Mouse (Mus musculus) thymus, adult 18-20 months (tissue): Measurements from ENCODE around the gene Apmap.

Experiments
- DNase-seq, 2 experiments: peaks; one replicate each; pipeline ENCODE4 v3.0.0; 2022; ENCODE audit warnings: mixed read lengths in 2 of 2

The Apmap gene

DNA sequence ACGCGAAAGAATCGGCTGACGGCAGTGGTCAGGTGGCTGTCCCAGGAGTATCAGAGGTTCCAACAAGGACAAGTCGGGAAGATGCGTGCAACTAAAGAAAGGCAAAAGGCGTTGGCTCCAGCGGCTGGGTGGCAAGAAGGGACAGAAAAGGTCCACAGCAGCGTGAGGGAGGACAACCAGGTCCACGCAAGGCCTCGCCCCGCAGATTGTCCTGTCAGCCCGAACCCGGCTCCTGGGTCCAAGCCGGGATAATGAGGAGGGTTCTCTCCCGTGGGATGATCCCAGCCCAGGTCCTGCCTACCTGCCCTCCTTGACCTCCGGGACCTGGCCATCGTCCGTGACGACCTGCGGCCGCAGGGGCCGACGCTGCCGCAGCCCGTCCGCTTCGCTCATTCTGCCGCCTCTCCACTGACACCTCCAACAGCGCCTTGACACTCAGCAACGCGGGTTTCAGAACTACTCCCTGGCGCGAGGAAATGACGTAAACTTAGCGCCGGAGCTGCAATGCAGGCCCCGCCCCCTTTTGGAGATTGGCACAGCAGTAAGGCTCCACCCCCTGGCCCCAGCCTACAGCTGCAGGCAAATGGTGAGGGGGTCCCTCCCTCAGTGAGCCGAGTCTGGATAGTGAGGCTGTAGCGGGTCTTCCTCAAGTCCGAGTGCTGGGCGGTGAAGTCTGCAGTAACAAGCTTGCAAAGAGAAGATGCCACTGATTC is at the start of gene Apmap:
TSS of gene Apmap (minus strand) at position 481 of the 713 bp plus-strand sequence.
- peak; percentile 94 to 95 for DNase-seq

DNA sequence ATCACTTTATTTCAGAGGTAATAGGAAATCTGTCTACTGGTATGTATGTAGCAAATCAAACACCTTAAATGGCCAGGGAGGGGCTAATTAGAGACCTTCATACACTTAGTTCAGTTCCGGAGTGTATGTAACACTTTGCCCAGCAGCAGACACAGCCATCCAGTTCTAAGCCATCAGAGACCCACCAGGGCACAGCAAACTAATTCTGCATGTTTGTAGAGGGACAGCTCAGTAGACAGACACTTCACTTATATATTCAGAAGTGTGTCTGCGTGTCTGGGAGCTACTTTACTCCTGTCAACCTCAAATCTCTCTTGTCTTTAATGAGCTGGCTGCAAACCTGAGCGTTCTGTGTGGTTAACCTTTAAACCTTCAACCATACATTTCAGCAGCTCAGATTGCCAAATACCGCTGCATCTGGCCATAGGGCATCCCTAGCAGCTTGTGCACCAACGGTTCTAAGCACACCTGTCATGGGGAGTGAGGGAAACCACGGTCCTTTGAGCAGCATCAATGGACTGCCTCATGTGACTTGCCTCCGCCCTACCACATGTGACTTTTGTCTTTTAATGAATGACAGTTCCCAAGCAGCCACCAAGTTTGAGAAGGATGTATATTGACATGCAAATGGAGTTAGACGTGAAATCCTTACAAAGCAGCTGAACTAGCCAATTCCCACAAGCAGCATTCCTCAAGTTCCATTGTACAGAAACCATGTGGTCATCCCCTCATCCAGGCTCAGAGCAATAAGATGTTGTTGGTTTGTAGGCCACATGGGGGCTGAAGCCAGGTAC is 48.8 kb upstream of the Apmap start:
- peak; percentile 38 to 72 for DNase-seq

DNA sequence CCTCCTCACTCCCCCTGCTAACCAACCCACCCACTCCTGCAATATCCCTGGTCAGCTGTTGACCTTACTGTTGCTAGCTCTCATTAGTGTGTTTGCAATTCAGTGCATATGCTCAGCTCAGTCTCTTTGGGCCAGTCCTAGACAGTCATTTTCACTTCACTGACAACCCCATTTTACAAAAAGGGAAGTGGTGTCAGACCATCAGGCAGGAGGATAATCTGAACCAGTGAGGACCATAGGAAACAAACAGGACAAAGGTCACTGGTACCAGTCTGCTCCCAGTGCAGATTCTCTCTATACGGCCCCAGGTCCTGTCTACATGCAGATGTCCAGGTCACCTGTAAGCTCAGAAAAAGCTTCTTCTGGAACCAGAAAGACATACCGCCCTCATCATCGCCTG is 47.7 kb upstream of the Apmap start:
- DNase-seq, result no peak

DNA sequence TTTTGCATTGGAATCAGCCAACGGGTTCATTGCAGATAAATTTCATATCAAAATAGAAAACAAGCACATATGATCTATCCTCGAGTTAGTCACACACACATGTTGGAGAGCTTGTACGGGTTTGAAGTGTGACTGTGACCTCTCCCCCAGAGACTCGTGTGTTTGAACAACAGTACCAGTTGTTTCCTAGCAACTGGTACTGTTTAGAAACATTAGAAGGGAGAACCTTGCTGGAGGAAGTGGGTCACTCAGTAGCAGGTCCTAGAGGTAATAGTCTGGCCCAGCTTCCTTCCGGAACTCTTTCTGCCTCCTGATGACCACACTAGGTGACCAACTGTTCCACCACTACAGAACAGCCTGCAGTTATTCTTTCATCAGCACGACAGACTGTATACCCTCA is 46.9 kb upstream of the Apmap start:
- DNase-seq, result no peak

DNA sequence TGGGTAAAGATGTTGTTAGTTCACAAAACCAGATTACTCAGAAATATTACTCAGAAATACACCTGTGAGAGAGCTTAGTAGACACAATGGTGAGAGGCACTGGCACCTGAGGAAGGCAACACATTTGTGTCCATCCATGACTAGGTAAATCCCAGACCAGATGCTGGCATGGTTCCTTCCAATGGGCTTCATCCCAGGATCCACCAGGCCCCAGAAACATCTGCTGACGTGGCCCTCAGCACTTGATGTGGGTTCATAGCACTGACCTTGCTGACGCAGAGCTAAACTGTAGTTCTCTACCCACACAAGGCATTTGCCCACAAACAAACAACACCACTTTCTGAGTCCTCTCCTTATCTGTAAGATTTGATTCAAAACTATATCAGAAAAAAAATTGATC is 46.4 kb upstream of the Apmap start:
- no peak for DNase-seq

DNA sequence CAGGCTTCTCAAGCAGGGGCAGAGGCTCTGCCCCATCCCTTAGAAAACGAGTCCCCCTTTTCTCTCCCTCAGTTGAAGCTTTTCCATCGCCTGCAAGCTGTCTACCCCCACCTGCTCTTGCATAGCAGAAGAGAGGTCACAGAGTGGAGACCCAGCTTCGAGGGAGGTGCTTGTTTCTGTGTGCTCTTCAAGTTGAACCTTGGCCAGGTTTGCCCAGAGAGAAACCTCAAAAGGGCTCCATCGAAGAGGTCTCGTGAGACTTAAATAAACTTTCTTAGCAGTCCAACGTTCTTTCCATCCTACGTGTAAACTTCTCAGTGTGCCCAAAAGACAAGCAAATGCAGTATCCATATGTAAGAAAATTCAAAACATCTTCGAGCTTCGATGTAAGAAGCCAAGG is 43.0 kb upstream of the Apmap start:
- DNase-seq, result no peak

DNA sequence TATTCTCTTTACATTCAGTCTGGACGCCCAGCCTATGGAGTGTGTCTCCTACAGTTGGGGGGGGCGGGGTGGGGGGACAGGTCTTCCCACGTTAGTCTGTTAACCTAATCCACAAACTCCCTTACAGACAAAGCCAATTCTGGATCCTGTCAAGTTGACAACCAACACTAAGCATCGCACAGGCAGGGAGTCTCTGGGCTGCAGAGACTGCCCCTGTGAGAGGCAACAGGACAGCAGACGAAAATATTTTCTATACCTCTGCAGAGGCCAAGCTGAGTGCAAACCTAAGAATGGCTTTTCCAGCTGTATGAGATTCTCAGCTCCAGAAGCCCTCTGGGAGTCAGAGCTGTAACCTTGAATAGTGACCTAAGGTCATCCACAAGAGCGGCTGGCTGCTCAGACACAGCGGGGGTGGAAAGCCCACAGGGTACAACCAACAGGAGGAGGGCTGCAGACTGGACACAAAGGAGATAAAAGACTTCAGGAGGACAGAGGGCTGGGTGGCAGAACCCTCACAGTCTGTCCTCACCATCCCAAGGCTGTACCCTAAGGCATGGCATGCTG is 42.2 kb upstream of the Apmap start:
- no peak for DNase-seq

DNA sequence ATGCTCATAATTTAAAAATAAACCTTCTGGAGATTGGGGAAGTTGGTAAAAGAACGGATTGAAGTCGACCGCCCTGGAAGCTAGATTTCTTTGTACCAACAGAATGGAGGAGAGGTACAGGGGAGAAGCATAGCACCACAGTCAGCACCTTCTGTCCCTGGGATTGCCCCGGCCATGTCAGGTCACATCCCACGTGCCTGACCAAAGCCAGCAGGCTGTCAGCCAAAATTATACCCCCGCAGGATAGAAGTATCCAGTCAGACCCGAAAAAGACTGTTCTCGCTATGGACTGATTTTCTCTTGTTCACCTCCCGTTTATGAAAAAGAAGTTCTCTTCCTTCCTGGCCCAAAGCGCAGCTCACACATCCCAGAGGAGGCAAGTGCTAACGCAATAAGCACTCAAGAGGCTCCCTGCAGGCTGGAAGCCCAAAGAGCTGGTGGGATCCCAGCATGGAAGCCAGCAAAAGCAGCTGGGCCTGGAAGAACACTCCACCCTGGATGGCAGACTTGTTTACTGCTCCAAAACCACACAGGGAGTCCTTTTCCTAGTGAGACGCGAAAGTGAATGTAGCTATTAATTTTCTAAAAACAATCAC is 40.0 kb upstream of the Apmap start:
- DNase-seq, result no peak

DNA sequence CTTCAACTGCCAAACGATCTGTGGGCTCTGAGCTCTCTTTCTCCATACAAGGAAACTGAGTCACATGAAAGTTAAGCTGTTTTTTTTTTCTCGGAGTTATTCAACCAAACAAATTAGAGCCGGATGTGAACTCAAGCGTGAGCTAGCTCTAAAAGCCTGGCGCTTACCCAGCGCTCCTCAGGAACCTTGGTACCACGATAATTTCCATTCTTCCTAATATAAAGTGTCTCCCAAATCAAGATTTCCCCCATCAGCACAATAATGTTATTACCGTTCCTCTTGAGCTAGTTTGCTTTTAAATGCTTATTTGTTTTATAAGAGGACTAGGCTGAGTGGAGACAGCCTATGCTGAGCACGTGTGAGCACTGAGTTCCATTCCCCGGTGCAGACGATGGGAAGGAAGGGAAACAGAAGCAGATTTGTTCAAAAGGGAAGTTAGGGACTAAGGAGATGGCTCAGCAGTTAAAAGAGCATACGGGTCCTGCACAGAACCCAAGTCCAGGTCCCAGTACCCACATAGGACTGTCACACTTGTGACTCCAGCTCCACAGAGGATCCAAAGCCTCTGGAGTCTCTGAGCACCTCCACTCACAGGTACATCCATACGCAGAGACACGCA is 39.4 kb upstream of the Apmap start:
- DNase-seq, result no peak

DNA sequence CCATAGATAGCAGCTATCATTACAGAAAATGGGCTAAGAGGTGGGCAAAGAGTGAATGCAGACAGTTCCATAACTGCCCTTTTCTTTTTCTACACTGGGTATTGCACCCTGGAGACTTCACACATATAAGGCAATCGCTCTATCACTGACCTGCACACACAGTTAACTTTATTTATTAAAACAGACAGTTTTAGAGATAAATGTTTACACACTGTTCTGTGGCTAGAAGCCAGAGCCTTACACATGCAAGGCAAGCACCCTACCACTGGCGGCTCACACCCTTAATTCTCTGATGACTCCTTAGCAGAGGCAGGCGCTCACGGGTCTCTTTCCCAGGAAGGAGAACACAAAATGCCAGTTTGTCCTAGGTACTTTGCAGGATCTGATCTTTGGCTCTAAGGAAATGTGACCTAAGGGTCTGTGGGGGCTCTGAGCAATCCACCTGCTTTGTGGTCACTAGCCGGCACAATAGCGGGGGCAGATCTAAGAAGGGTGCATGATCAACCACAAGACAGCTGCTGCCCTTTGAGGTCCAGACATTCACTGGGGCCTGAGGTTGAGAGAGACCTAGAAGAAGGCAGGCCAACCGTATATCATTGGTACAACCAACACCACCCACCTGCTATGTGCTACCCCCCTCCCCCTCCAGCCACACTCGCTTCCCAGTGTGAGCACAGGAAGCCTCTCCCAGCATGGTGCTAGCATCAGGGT is 38.2 kb upstream of the Apmap start:
- no peak for DNase-seq

DNA sequence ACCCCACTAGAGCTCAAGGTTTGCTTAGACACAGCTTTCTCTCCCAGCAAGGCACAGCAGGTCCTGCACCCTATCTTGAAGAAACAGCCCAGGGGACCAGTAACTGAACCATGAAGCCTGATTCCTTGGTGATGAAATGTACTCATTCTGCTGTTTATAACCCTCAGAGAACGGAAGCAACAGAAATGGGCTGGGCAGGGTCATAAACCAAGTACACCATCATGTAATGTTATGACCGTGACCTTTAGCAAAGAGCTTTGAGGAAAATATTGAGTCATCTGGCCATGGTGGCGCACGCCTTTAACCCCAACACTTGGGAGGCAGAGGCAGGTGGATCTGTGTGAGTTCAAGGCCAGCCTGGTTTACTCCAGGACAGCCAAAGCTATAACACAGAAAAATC is 36.9 kb upstream of the Apmap start:
- no peak for DNase-seq

DNA sequence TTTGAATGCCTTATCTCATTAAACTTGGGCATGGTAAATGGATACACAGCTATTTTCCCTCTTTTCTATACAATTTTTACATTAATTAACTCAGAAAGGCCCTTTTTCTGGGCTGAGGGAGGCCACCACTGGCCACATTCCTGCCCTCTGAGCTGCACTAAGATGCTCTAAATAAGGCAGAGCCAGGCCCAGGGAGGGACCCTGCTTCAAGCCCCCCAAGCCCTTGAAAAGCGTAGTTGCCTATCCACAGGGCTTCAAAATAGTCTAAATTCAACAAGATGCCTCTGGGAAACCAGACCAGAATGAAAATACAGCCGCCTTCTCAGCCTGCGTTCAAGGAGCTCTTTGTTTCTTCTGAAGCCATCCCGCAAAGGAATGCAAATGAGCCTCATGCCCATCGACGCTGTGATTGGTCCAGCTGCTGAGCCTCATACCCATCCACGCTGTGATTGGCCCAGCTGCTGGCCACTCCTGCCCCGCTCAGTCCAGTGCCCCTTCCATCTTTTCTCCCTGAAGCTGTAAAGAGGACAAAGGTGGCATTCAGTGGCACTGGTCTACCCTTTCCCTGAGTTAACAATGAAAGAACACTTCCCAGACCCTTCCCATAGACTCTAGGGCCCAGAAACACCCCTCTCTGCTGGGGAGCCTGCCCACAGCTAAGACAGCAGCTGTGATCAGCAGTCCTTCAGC is 35.5 kb upstream of the Apmap start:
- DNase-seq, result no peak

DNA sequence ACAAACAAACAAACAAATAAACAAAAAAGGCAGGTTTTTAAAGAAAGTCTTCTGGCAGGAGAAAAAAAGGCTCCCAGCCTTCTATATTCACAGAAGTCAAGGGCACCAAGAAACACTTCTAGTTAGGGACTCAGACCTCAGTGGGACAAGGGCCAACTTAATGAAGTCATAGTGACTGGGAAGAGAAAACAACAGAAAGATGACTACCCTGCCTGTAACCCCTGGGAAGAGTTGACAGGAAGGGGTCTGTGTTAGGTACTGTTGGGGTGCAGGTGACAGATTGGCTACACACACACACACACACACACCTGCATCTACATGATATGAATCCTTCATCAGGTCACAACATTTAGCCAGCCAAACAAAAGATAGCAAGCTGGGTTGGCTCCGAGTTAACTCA is 34.8 kb upstream of the Apmap start:
- DNase-seq, result no peak

DNA sequence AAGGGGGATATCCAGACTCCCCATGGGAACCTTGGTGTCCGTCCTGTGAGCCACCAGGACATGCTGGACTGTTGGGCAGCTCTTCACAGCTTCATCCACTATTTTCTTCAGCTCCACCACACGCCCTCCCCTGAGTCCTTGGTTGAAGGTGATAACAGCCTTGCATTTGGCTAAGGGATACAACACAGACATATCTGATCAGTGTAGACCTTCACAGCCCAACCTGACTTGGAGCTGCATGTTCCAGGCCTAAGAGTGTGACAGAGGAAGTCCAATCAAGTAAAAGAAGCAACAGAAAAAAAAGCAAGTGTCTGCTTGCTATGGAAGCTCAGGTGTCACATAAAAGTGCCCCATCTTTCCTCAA is 30.0 kb upstream of the Apmap start:
- no peak for DNase-seq

DNA sequence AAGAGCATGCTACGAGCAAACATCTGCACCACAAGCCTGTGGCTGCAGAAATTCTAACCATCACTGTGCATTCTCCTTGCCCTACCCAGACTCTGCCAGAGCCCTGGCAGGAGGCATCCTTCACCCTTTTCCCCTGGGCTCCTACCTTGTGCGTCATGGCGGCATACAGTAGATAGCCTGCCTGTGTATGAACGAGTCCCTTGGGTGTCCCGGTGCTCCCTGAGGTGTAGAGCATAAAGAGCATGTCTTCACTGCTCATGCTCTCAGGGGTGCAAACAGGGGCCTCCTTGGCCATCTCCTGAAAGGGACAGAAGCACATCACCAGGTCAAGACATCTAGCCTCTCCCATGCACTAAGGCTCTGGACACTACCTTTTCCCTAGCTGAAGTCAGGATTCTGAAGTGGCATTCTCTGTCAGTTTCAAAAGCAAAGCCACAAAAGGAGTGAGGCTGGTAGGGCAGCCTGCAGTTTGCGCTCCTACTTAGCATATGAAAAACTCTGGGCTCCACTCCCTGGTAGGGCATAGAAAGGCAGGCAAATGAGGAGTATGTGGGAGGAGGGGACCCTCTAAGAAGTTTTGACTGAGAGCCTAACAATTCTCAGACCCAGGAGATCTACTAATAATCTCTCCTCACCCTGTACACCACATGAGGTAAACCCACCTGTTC is 29.5 kb upstream of the Apmap start:
- no peak for DNase-seq

DNA sequence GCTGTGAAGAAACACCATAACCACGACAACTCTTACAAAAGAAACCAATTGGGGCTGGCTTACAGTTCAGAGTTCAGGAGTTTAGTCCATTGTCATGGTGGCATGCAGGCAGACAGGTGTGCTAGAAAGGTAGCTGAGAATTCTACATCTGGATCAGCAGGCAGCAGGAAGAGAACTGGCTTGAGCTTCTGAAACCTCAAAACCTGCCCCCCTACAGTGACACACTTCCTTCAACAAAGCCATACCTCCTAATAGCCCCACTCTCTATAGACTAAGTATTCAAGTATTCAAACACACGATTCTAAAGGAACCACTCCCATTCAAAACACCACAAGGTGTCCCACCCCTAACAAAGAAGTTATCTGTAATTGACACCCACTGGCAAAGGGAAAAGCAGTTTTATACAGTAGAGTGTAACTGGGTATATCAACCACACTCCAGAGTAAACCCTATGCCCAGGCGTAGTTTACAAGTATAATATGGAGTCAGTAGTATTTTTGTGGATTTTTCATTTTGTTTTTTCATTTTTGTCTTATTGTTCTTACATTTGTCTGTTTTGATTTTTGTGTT is 27.6 kb upstream of the Apmap start:
- no peak for DNase-seq

DNA sequence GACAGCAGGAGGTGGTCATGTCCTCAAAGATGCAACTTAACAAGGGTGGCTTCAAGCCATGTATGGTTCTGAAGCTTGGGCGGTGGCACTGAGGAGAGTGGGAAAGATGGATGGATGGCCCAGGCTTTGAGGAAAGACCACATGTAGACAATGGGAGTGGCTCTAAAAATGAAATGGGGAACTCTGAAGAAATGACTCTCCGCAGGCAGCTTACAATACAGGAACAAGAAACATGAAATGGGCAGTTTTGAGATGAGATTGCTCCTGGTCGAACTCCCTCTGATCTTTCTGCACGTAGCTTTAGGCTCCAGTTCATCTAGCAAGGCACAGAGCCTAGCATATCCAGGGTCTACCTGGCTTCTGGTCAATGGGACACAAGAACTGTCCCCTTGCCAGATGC is 20.9 kb upstream of the Apmap start:
- no peak for DNase-seq

DNA sequence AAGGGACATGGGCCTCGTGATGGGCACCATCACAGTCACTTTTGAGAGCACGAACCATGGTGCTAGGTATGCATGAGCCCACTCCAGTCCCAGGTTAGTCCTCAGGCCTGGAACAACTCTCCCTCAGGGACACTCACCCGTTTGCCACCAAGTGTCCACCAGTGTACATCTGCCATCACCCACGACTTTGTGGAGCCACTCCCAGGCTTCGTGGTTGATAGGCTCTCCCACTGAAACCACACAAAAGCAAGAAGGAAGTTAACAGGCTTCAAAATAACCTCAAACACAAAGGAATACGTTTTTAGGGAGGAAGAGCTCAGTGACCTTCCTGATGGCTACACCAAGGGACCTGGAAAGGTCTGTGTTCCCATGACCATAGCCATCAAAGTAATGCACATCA is 18.8 kb upstream of the Apmap start:
- no peak for DNase-seq

DNA sequence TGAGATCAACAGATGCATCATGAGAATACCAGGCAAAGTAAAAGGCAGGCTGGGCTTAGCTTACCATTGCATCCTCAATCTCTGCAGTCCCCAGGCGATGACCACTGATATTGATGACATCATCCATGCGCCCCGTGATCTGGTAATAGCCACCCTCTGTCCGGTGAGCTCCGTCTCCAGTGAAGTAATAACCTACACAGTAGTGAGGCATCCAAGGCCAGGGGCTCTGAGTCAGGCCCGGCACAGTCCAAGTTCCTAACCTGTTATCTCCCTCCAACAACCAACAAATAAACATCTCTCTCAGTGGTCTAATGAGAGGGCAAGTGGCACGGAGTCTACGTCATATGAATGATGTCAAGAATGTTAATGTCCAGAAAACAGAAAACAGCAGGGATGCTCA is 16.6 kb upstream of the Apmap start:
- DNase-seq, result no peak

DNA sequence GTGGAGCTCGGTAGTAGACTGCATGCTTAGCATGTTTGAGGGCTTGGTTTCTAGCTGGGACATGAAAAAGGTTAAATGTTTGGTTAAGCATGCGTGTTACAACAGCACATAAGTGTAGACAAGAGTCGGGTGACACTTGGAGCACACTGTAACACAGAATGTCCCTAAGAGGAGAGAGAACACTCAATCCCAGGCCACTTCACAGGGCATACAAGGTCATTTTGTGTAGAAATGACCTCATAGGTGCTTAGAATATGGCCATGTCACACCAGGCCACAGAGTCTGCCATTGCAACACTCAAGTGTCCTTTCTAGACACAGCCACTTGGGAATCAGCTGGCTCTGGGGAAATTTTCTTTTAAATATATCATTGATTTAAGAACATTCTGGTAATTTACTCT is 15.6 kb upstream of the Apmap start:
- no peak for DNase-seq

DNA sequence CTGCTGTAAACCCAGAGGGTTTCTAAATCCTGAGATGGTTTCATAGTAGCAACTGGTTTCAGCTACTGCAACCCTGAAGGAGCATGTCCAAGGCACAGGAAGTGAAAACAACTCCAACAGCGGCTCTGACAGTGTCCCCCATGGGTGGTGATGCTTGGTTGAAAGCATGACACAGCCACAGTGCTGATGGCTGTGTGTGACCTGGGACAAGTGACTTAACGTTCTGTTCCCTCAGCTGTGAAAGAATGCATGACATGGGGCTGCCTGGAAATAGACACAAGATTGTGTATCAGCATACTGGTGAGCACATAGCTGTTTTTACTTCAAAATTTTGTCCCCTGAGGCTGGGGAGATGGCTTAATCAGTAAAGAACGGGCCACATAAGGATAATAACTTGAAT is 13.3 kb upstream of the Apmap start:
- DNase-seq, result no peak
